Mouse (Mus musculus) heart, postnatal 10 days (tissue): ENCODE results near the gene Gm20865. TPM values are rescaled to one million over a fixed set of nuclear protein-coding genes. Genes with fewer than 3 reads are reported as not detected.
"Not testable (repeated sequence)": the region's sequence is repeated elsewhere in the genome, so short reads cannot be mapped to it uniquely, and the experiment has no call there.

ENCODE experiments used
- DNase-seq, 2 experiments: peaks; one replicate each; pipeline ENCODE4 v3.0.0; 2021
- intact Hi-C: fragments of 180-260 bp; cut with DNase I; formaldehyde crosslinking; loops from one replicate; pipeline ENCODE4 v1.15.1; 2025
- total RNA-seq, 2 experiments: library from RNA; stranded (reverse); gene quantifications; 2 replicates each; pipeline ENCODE4 v1.2.3; 2021

Gm20865 gene
- not detected for total RNA-seq

DNA sequence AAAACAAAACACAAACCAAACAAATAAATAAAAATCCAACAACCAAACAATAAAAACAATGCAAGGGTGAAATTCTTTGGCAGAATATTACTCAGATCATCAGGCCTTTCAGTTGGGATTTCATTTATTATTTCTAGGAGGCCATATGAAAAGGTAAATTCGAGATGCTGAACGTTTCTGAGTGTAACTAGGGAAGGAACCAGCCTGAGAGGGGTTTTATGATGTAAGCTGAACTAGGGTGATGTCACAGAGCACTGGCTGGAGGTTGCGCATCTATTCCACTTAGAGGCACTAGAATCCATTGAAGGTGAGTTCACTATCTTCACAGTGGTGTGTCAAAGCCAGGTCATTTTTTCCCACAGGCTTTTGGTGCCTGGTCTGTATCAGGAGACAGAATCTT is at the start of gene Gm20865:
Gene Gm20865 (plus strand): TSS at position 301 of the 400 bp plus-strand sequence.
- DNase-seq, intact Hi-C loops: not testable (repeated sequence)

Other genes starting within 250 kb of the Gm20865 start
- gene Gm29866, start 247.9 kb upstream of the Gm20865 start, total RNA-seq = not detected
- gene Gm20909, start 77.0 kb upstream of the Gm20865 start, total RNA-seq = not detected